Mouse (Mus musculus): ENCODE measurements around the gene Mt2.
"Not testable (repeated sequence)": the region's sequence is repeated elsewhere in the genome, so short reads cannot be mapped to it uniquely, and the experiment has no call there.

Mt2 gene

GRCm38 (mm10) chr8:94172075-94172808 lies at the start of gene Mt2:
TSS of gene Mt2 (plus strand) at chr8:94172664.
- DNase-seq (ENCODE audit: low spot score in 2 of 2), result peak; percentile 65 to 88

- no peak for DNase-seq (ENCODE audit: low spot score in 2 of 2)
Observed at GRCm38 (mm10) chr8:94122711-94123468, 49.6 kb upstream of the Mt2 start.

- DNase-seq (ENCODE audit: low spot score in 2 of 2), result no peak
Observed at GRCm38 (mm10) chr8:94127711-94128110, 44.8 kb upstream of the Mt2 start.

GRCm38 (mm10) chr8:94129133-94129789 lies 43.2 kb upstream of the Mt2 start:
- no peak for DNase-seq (ENCODE audit: low spot score in 2 of 2)

GRCm38 (mm10) chr8:94130126-94130525 lies 42.3 kb upstream of the Mt2 start:
- DNase-seq (ENCODE audit: low spot score in 2 of 2), result no peak

- DNase-seq (ENCODE audit: low spot score in 2 of 2), result no peak
Observed at GRCm38 (mm10) chr8:94132096-94132495, 40.4 kb upstream of the Mt2 start.

- not testable (repeated sequence) for DNase-seq (ENCODE audit: low spot score in 2 of 2)
Observed at GRCm38 (mm10) chr8:94134601-94135000, 37.9 kb upstream of the Mt2 start.

- no peak for DNase-seq (ENCODE audit: low spot score in 2 of 2)
Observed at GRCm38 (mm10) chr8:94135556-94135955, 36.9 kb upstream of the Mt2 start.

- no peak for DNase-seq (ENCODE audit: low spot score in 2 of 2)
Observed at GRCm38 (mm10) chr8:94136192-94136591, 36.3 kb upstream of the Mt2 start.

- DNase-seq (ENCODE audit: low spot score in 2 of 2), result no peak
Observed at GRCm38 (mm10) chr8:94136933-94137332, 35.5 kb upstream of the Mt2 start, which contains the start of gene Mt4. TSS of gene Mt4 (plus strand) at chr8:94137197.

GRCm38 (mm10) chr8:94140266-94140795 lies 32.1 kb upstream of the Mt2 start:
- no peak for DNase-seq (ENCODE audit: low spot score in 2 of 2)

GRCm38 (mm10) chr8:94148236-94148635 lies 24.2 kb upstream of the Mt2 start:
- no peak for DNase-seq (ENCODE audit: low spot score in 2 of 2)

GRCm38 (mm10) chr8:94150925-94151324 lies 21.5 kb upstream of the Mt2 start:
- DNase-seq (ENCODE audit: low spot score in 2 of 2), result no peak

- peak in 1 of 2 experiments; percentile 37 for DNase-seq (ENCODE audit: low spot score in 2 of 2)
Observed at GRCm38 (mm10) chr8:94152513-94153300, 19.8 kb upstream of the Mt2 start, which contains the start of gene Mt3. TSS of gene Mt3 (plus strand) at chr8:94152607.

GRCm38 (mm10) chr8:94153451-94153850 lies 19.0 kb upstream of the Mt2 start:
- no peak for DNase-seq (ENCODE audit: low spot score in 2 of 2)

- no peak for DNase-seq (ENCODE audit: low spot score in 2 of 2)
Observed at GRCm38 (mm10) chr8:94154537-94154936, 17.9 kb upstream of the Mt2 start.

GRCm38 (mm10) chr8:94156092-94156491 lies 16.4 kb upstream of the Mt2 start:
- no peak for DNase-seq (ENCODE audit: low spot score in 2 of 2)

GRCm38 (mm10) chr8:94165772-94166171 lies 6.7 kb upstream of the Mt2 start:
- not testable (repeated sequence) for DNase-seq (ENCODE audit: low spot score in 2 of 2)

GRCm38 (mm10) chr8:94167244-94167643 lies 5.2 kb upstream of the Mt2 start:
- DNase-seq (ENCODE audit: low spot score in 2 of 2), result peak; percentile 91 to 92

- no peak for DNase-seq (ENCODE audit: low spot score in 2 of 2)
Observed at GRCm38 (mm10) chr8:94169547-94169946, 2.9 kb upstream of the Mt2 start.

GRCm38 (mm10) chr8:94171321-94171755 lies 1.1 kb upstream of the Mt2 start:
- DNase-seq (ENCODE audit: low spot score in 2 of 2), result no peak

All from spleen, postnatal 10 days (tissue).